Mouse (Mus musculus) MEL (cell line): ENCODE measurements around the gene Gtpbp2. TPM values are rescaled to one million over a fixed set of nuclear protein-coding genes. Genes with fewer than 3 reads are reported as not detected.

Experiments used
- DNase-seq: peaks from one replicate; pipeline ENCODE4 v3.0.0; 2011; ENCODE audit warnings: low read depth, low spot score
- H3K27ac ChIP-seq: 2 replicates; pipeline ENCODE4 v1.5.1; 2012; ENCODE audit warnings: low read depth, mild to moderate bottlenecking, control low read depth, low read length, moderate library complexity; ENCODE audit not compliant: control insufficient read depth
- H3K27me3 ChIP-seq, 2 experiments: fragments of 150-350 bp in 1 of 2; sonication (generic) in 1 of 2; 2 replicates each; pipeline ENCODE4 v1.6.1; 2012; ENCODE audit warnings: low read length in 2 of 2, mild to moderate bottlenecking in 2 of 2, improper control_type of control experiment in 1 of 2, moderate library complexity in 1 of 2; ENCODE audit not compliant: insufficient read depth in 2 of 2, control insufficient read depth in 1 of 2
- H3K36me3 ChIP-seq, 2 experiments: 2 replicates each; pipeline ENCODE4 v1.6.1; 2012 to 2014; ENCODE audit warnings: low read length in 2 of 2, improper control_type of control experiment in 1 of 2, inconsistent platforms in 1 of 2, mild to moderate bottlenecking in 1 of 2; ENCODE audit not compliant: insufficient read depth in 2 of 2, control insufficient read depth in 1 of 2
- H3K4me1 ChIP-seq, 2 experiments: fragments of 150-350 bp in 1 of 2; sonication (generic) in 1 of 2; 2 replicates each; pipeline ENCODE4 v1.6.1; 2012; ENCODE audit warnings: low read length in 2 of 2, improper control_type of control experiment in 1 of 2, mild to moderate bottlenecking in 1 of 2; ENCODE audit not compliant: insufficient read depth in 2 of 2, control insufficient read depth in 1 of 2
- H3K4me3 ChIP-seq, 2 experiments: fragments of 150-350 bp in 1 of 2; sonication (generic) in 1 of 2; 2 replicates each; pipeline ENCODE4 v1.5.1; 2012; ENCODE audit warnings: low read depth in 2 of 2, low read length in 2 of 2, mild to moderate bottlenecking in 2 of 2, moderate library complexity in 2 of 2, control low read depth in 1 of 2, improper control_type of control experiment in 1 of 2; ENCODE audit not compliant: control insufficient read depth in 1 of 2, insufficient read depth in 1 of 2
- H3K79me2 ChIP-seq: 2 replicates; pipeline ENCODE4 v1.6.1; 2012; ENCODE audit warnings: mild to moderate bottlenecking, low read length, moderate library complexity; ENCODE audit not compliant: control insufficient read depth, poor library complexity, insufficient read depth
- H3K9ac ChIP-seq: 2 replicates; pipeline ENCODE4 v1.6.1; 2012; ENCODE audit warnings: low read depth, mild to moderate bottlenecking, control low read depth, low read length, moderate library complexity; ENCODE audit not compliant: control insufficient read depth, poor library complexity, severe bottlenecking
- H3K9me3 ChIP-seq: fragments of 150-350 bp; sonication (generic); replicated peaks from 2 replicates; pipeline ENCODE4 v1.6.1; 2012; ENCODE audit warnings: mild to moderate bottlenecking, low read length, improper control_type of control experiment, moderate library complexity; ENCODE audit not compliant: insufficient read depth
- BHLHE40 ChIP-seq: IDR thresholded peaks from 2 replicates; pipeline ENCODE4 v1.6.1; 2012; ENCODE audit warnings: low read depth, mild to moderate bottlenecking, inconsistent platforms, low read length, improper control_type of control experiment, borderline replicate concordance
- CTCF ChIP-seq, 3 experiments: IDR thresholded peaks in 2 of 3; conservative IDR thresholded peaks in 1 of 3; 2 replicates each; pipeline ENCODE4 v1.5.1; 2011 to 2012; ENCODE audit warnings: low read length in 3 of 3, low read depth in 2 of 3, mild to moderate bottlenecking in 2 of 3, improper control_type of control experiment in 1 of 3, inconsistent platforms in 1 of 3, mixed read lengths in 1 of 3, moderate library complexity in 1 of 3; ENCODE audit not compliant: control insufficient read depth in 1 of 3, insufficient read depth in 1 of 3, poor library complexity in 1 of 3, severe bottlenecking in 1 of 3
- EP300 ChIP-seq, 2 experiments: IDR thresholded peaks; 2 replicates each; pipeline ENCODE4 v1.6.1; 2011; ENCODE audit warnings: improper control_type of control experiment in 2 of 2, low read length in 2 of 2, low read depth in 1 of 2, mild to moderate bottlenecking in 1 of 2
- ETS1 ChIP-seq: IDR thresholded peaks from 2 replicates; pipeline ENCODE4 v1.6.1; 2012; ENCODE audit warnings: low read depth, mild to moderate bottlenecking, inconsistent platforms, low read length, improper control_type of control experiment, moderate library complexity
- GABPA ChIP-seq: IDR thresholded peaks from 2 replicates; pipeline ENCODE4 v1.6.1; 2012; ENCODE audit warnings: low read depth, mild to moderate bottlenecking, inconsistent platforms, low read length, improper control_type of control experiment, moderate library complexity
- GATA1 ChIP-seq: IDR thresholded peaks from 2 replicates; pipeline ENCODE4 v1.6.1; 2011; ENCODE audit warnings: low read depth, low read length, improper control_type of control experiment
- KAT2A ChIP-seq: conservative IDR thresholded peaks from 2 replicates; pipeline ENCODE4 v1.6.1; 2012; ENCODE audit warnings: low read depth, low read length, improper control_type of control experiment, inconsistent platforms
- MAX ChIP-seq: IDR thresholded peaks from 2 replicates; pipeline ENCODE4 v1.6.1; 2011; ENCODE audit warnings: low read length, improper control_type of control experiment
- MAZ ChIP-seq: IDR thresholded peaks from 2 replicates; pipeline ENCODE4 v1.6.1; 2012; ENCODE audit warnings: low read depth, mild to moderate bottlenecking, inconsistent platforms, low read length, improper control_type of control experiment
- MXI1 ChIP-seq: IDR thresholded peaks from 2 replicates; pipeline ENCODE4 v1.6.1; 2011; ENCODE audit warnings: mild to moderate bottlenecking, low read depth, low read length, improper control_type of control experiment
- POLR2AphosphoS5 ChIP-seq: IDR thresholded peaks from 2 replicates; pipeline ENCODE4 v1.6.1; 2012; ENCODE audit warnings: low read depth, borderline replicate concordance, mild to moderate bottlenecking, inconsistent platforms, low read length, moderate library complexity, mixed read lengths
- SIN3A ChIP-seq: IDR thresholded peaks from 2 replicates; pipeline ENCODE4 v1.6.1; 2012; ENCODE audit warnings: low read length, improper control_type of control experiment, inconsistent platforms
- TBP ChIP-seq: IDR thresholded peaks from 2 replicates; pipeline ENCODE4 v1.8.0; 2011; ENCODE audit warnings: low read depth, low read length, improper control_type of control experiment
- UBTF ChIP-seq: IDR thresholded peaks from 2 replicates; pipeline ENCODE4 v1.6.1; 2012; ENCODE audit warnings: low read depth, mild to moderate bottlenecking, inconsistent platforms, low read length, improper control_type of control experiment, moderate library complexity, borderline replicate concordance; ENCODE audit not compliant: insufficient read depth
- USF1 ChIP-seq: IDR thresholded peaks from 2 replicates; pipeline ENCODE4 v1.6.1; 2014; ENCODE audit warnings: low read depth, mild to moderate bottlenecking, inconsistent platforms, low read length, improper control_type of control experiment, moderate library complexity
- ZMIZ1 ChIP-seq: IDR thresholded peaks from 2 replicates; pipeline ENCODE4 v1.6.1; 2012; ENCODE audit warnings: low read depth, mild to moderate bottlenecking, inconsistent platforms, low read length, improper control_type of control experiment, moderate library complexity
- polyA plus RNA-seq, 2 experiments: library from polyadenylated mRNA; stranded (reverse) in 1 of 2; unstranded in 1 of 2; fragments of >175 nt in 1 of 2; fragments of >200 nt in 1 of 2; gene quantifications; 2 replicates each; pipeline versions ENCODE4 v1.2.1 to v1.2.4; 2012; ENCODE audit warnings: low replicate concordance in 2 of 2, low read depth in 1 of 2; ENCODE audit not compliant: insufficient read length in 2 of 2, insufficient read depth in 1 of 2, missing spikeins in 1 of 2
- total RNA-seq: library from RNA; depleted of rRNA; stranded (reverse); fragments of 300-350 nt; gene quantifications from 2 replicates; pipeline ENCODE4 v1.2.3, GENCODE M21; 2012

The Gtpbp2 gene
- total and polyA plus RNA-seq, 3 experiments = 18.1 to 46.7 TPM; not detected in 1

- H3K27me3 ChIP-seq = no peaks in the 10 kb centered on the region
- TF ChIP-seq TBP (peak; percentile 8; the same call in 1 of the 2 replicates), ETS1 (peak; percentile 98), MAX (peak; percentile 50; the same call in 1 of the 2 replicates), UBTF (no peak), MAZ (peak; percentile 59; the same call in 1 of the 2 replicates), SIN3A (peak; percentile 85), POLR2AphosphoS5 (no peak), KAT2A (peak; percentile 7; the same call in 1 of the 2 replicates), EP300 (IDR thresholded peaks at IDR 0.05; ENCODE audit: low read depth in 1 of 2, low read length in 2 of 2) (peak in 1 of 2 experiments; percentile 62; a peak in 3 of 4 replicates), BHLHE40 (no peak), GATA1 (0 out of 2 replicates have a peak, but pooled peaks have one; percentile 28), MXI1 (peak; percentile 29; the same call in 1 of the 2 replicates)
- peaks cover 18 to 30% of the 10 kb centered on the region in 2 experiments; a peak in 3 of 4 replicates for H3K4me1 ChIP-seq
- H3K36me3 ChIP-seq = peaks cover 0 to 20% of the 10 kb centered on the region in 2 experiments; a peak in 3 of 4 replicates
- peaks cover 9% of the 10 kb centered on the region for H3K79me2 ChIP-seq
- H3K27ac ChIP-seq = peak overlapping the region; percentile 76
- DNase-seq = peak; percentile 78
- peak overlapping the region; percentile 44 to 84 for H3K4me3 ChIP-seq
- peak overlapping the region; percentile 57 for H3K9ac ChIP-seq
- H3K9me3 ChIP-seq = no peaks in the 10 kb centered on the region
Measured at GRCm38 (mm10) chr17:46162951-46163421, 2.2 kb downstream of the Gtpbp2 start.

GRCm38 (mm10) chr17:46164301-46164700 is 3.5 kb downstream of the Gtpbp2 start:
- H3K9ac ChIP-seq = no peak overlapping the region
- H3K36me3 ChIP-seq = peaks cover 0 to 19% of the 10 kb centered on the region in 2 experiments; a peak in 3 of 4 replicates
- H3K79me2 ChIP-seq = peaks cover 9% of the 10 kb centered on the region
- H3K4me1 ChIP-seq = peaks cover 16 to 27% of the 10 kb centered on the region in 2 experiments; a peak in 3 of 4 replicates
- no peaks in the 10 kb centered on the region for H3K9me3 ChIP-seq
- DNase-seq = no peak
- no peak overlapping the region for H3K4me3 ChIP-seq
- no peaks in the 10 kb centered on the region for H3K27me3 ChIP-seq
- no peak for TF ChIP-seq BHLHE40
- no peak for TF ChIP-seq ZMIZ1
- TF ChIP-seq CTCF (IDR thresholded peaks at IDR 0.05 in 2 of 3, conservative IDR thresholded peaks at IDR 0.05 in 1 of 3; ENCODE audit: control insufficient read depth in 1 of 3, insufficient read depth in 1 of 3, low read depth in 2 of 3, low read length in 3 of 3, poor library complexity in 1 of 3, severe bottlenecking in 1 of 3) = no peak
- no peak for TF ChIP-seq GABPA
- TF ChIP-seq MAZ = no peak
- no peak for TF ChIP-seq USF1
- TF ChIP-seq UBTF = no peak
- H3K27ac ChIP-seq = no peak overlapping the region
